Mouse (Mus musculus): Measurements from ENCODE around the gene R3hdm1. TPM values are rescaled to one million over a fixed set of nuclear protein-coding genes. Genes with fewer than 3 reads are reported as not detected.

R3hdm1 gene
- 120 TPM for total RNA-seq (2023)

GRCm38 (mm10) chr1:128102641-128103461 is at the start of gene R3hdm1, which contains the start of gene Zranb3:
Gene R3hdm1, plus strand, starts transcription at chr1:128103301.
Gene Zranb3, minus strand, starts transcription at chr1:128103047.

GRCm38 (mm10) chr1:128243627-128243995 is 140.5 kb downstream of the R3hdm1 start, which contains the start of gene Ubxn4:
Gene Ubxn4, plus strand, starts transcription at chr1:128243964.

Other genes with a start within 250 kb of the R3hdm1 start
- 0.62 TPM for gene Map3k19, start 248.3 kb upstream of the R3hdm1 start, total RNA-seq (2023)
- 66.3 TPM for gene Rab3gap1, start 234.5 kb upstream of the R3hdm1 start, total RNA-seq (2023)
- 1.7 TPM for gene Zranb3, start 254 bp upstream of the R3hdm1 start, total RNA-seq (2023)
- gene Ubxn4, start 140.7 kb downstream of the R3hdm1 start, total RNA-seq (2023), result 99.7 TPM
- gene Lct, start 225.0 kb downstream of the R3hdm1 start, total RNA-seq (2023), result 0.18 TPM

Measured in CD4-positive naive resting alpha-beta T cell, adult 57 days (primary cell).